Mouse (Mus musculus) adrenal gland, postnatal 36 days (tissue): Measurements from ENCODE around the gene Cxadr. TPM values are rescaled to one million over a fixed set of nuclear protein-coding genes. Genes with fewer than 3 reads are reported as not detected.

Experiments
- DNase-seq, 2 experiments: peaks; one replicate each; pipeline ENCODE4 v3.0.0; 2021; ENCODE audit warnings: mixed read lengths in 1 of 2
- total RNA-seq, 2 experiments: library from RNA; stranded (reverse); gene quantifications; 2 replicates each; pipeline ENCODE4 v1.2.3; 2021

Cxadr gene
- total RNA-seq, 2 experiments from 2014 or later: 6.7 to 32.1 TPM

DNA sequence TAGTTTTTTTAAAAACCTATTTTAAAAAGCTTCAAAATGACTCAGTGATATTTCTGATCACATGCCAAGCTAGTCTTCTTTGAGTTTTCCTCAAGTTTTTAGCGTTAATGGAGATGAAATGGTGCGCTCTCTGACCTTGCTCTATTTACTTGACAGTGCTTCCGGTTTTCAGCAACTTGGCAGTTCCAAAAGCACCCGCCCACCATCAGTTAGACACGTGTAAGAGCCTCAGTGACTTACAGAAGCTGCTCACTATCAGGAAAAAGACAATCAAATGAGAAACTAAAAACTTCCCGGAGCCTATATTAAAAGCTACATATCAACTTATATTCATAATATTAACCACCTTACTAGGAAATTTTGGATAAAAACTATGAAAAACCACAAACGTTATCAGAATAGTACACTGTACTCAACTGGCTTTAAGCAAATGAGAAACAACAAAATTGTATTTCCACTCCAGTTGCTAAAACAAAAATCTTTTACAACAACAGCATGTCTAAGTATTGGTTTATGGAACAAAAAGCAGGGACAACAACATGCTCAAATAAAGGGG lies 70.3 kb downstream of the Cxadr start:
- DNase-seq: peak; percentile 58 to 68

DNA sequence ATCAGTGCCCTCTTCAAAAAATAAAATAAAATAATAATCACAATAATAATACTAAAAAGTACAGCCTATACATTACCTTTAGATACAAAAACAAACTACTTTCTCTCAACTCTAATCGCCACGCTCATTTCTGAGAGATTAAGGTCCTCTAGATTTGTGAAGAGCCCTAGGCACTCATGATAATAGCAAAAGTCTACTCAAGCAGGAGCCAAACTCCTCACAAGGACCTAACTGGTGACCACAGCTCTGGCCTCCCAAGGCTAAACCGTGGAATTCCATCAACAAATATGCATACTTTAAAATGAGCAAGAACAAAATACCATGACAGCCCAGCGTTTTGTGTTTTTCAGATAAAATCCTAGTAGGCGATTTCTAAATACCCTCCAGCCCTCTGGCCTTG lies 71.5 kb downstream of the Cxadr start:
- DNase-seq: no peak

DNA sequence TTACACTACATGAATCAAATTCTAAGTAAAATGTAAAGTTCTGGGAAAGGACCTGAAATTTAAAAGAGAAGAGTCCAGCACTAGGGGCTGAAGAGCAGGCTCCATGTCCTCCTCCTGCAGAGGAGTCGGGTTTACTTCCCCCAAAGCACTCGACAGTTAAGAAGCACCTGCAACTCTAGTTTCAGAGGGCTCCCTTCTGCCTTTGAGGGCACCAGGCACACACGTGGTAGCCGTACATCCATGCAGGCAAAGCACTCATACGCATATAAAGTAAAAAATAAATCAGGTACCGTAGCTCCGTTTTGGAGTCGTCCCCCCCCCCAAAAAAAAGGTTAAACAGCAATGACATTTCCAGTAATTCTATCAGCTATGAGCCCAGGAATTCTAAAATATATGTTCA lies 72.5 kb downstream of the Cxadr start:
- DNase-seq: no peak

DNA sequence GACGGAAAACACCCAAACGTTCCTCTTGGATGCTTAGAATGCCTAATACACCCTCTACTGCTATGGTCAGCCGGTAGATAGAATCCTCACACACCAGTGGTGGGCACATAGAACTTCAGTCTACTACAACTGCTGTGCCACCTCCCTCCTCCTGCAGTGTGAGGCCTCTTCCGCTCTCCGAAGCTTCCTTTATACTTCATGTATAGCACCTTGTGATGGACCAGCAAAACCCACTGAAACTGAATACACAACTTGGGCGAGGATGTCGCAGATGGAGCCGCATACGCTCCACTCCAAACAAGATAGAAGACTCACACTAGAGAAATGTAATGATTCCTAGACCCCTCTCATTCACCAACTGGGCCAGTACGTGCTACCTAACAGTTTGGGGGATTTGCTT lies 73.9 kb downstream of the Cxadr start:
- peak in 1 of 2 experiments; percentile 4 for DNase-seq

DNA sequence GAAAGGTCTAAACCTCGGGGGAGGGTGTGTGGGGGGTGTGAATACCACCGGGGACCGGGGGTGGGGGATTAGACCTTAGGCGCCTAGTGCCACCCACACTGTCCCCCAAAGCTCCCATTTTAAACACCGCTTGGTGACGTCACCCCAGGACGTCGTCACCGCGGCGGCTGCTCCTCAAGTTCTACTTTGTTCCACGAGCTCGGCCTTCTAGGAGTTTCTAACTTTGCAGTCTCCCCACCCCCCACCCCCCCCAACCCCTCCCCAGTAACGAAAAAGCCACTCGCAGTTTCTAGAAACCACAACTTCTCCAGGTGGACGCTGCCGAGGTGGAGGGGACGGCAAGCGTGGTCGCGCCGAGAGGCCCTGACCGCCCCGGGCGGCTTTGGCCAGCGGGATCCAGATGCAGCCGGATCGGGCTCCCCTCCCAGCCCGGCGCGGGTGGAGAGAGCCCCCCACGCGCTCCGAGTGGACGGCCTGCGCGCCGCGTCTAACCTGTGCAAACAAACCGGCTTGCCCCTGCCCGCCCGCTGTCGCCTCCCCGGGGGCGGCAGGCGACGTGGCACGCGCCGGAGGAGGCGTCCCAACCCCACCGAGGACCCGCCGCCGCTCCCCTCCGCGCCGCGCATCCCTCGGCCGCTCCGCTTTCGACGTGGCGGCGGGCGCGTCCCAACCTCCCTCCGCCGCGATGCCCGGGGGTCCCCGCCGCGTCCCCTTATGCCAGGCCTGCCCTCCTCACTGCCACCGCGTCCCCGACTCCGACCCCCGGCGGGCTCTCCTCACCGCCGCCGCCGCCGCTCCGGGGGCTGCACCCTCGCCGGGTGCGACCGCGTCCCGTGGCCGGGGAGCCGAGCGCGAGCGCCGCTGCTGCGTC lies 74.8 kb downstream of the Cxadr start:
- peak; percentile 60 to 76 for DNase-seq

DNA sequence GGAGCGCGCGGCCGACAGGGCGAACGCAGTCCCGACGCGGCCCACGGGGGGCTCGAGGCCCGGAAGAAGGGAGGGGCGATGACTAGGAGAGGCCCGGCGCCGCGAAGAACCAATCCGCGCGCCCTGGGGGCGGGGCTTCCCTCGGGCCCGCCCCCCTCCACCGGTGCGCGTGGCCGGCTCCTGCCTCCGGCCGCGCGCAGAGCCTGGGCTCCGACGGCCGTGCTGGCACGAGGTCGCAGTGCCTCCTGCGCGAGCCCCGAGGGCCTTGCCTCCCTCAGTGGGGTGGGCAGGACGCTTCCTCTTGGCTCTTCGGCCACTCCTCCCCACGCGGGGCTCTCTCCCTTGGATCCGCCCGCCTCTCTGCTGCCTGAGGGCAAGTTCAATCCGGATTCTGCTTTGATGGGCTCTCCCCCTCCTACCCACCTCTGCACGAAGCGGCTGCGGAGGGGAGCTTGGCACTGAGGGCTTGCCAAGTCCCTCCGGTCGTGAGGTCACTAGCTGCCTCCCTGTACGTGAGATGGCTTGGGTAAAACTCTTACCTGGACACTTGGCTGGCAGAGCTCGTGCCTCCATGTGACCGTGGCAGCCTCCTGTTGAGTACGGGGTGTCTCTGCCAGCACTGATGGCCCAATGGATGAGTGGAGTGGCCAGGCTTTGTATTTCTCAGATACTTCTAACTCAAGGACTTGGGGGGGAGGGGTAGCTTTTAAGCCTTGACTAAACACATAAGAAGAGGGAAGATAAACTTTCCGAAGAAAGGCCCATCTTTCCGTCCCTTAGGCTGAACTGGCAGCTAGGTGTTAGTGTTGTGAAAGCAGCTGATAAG lies 75.7 kb downstream of the Cxadr start, which contains the start of gene Btg3:
Gene Btg3, minus strand, starts transcription at position 448 of the 826 bp plus-strand sequence.
- peak; percentile 92 to 95 for DNase-seq

DNA sequence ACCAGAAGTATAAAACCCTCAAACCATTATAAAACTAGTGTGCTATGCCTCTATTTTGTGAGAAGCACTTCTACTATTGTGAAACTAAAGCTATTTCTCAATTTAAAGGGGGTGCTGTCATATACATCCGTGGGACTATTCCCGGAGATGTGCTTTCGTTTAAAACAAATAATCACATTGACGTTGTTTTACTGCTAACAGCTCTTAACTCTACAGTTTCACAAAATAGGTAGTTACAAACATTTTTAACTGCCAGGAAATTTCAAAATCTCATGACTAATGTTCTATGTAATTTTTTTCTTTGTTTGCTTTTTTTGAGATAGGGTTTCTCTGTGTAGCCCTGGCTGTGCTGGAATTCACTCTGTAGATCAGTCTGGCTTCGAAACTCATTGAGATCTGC lies 77.2 kb downstream of the Cxadr start:
- DNase-seq: no peak

DNA sequence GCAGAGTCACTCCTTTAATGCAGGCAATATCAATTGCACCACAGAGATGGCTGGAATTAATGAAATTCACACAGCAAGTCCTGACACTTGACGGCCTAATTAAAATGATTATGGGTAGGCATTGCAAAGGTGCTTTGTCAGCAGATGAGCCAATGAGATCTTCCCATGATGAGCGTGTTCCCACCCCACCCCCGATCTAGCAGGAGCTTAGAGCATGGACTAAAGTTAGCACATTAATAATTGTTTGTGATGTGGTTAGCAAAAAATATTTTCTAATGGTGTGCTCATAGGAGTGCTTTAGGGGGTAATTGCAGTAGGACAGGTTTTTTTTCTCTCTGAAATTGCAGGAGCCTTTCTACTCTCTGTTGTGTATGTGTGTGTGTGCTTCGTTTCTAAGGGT lies 87.8 kb downstream of the Cxadr start:
- DNase-seq: no peak

DNA sequence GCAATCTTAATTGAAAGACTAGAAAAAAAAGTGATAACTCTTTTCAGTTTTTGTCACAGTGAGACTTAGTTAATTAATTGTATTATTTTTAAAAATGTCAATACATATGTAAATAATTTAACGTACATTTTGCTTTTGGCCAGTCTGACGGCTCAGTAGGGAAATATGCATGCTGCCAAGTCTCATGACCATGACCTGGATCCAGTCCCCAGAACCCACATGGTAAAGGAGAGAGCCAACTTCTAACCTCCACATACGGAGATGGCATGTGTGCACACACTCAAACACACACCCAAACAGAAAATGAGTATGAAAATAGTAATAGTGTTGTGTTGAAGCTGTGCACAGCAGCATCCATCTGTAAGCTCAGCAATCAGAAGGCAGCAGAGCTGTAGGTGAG lies 88.7 kb downstream of the Cxadr start:
- DNase-seq: peak in 1 of 2 experiments; percentile 18

DNA sequence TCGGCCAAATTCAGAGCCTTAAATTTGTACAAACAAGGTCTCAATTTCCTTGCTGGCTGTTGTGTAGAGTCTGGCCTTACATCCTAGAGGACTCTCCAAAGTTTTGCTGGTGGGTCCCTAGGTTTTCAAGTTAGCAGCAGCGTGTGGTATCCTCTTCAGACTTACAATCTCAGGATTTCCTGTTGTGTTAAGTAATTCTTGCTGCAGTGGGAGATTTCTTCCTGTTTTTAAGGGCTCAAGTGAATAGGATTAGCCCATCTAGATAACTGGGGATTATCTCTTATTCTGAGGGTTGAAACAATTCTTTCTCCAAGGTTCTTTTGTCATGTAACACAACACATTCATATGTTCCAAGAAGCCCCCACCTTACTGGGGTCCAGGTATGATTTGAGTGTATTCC lies 90.1 kb downstream of the Cxadr start:
- DNase-seq: no peak

DNA sequence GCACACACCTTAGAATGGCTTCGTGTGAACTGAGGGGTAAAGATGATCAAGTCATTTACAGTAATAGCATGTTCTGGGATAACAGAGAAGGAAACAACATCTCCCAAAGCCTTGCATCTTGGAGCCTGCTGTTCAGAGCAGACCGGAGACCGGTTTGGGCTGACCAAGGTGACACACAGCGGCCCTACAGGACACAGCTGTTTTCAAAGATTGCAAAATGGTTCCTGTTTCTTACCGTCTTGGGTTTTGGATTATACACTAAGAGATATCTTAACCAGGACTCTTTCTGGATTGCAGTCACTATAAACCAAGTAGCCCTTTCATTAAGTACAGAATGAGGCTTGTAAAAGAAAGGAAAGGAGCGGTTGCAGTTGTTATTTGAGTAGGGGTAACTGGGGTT lies 97.4 kb downstream of the Cxadr start:
- no peak for DNase-seq

DNA sequence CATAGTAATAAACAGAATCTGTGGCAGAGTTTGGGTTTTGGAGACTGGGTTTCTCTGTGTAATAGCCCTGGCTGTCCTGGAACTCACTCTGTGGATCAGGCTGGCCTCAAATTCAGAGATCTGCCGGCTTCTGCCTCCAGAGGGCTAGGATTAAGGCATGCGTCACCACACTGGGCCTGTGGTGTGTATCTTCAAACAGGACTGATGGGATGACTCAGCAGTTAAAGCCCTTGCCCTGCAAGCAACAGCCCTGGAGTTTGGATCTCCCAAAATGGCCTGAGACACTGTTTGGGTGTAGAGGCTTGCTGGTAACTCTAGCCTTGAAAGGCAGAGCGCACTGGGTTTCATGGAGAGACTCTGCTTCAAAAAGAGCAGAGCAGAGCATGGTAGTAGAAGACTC lies 98.1 kb downstream of the Cxadr start:
- DNase-seq: no peak

DNA sequence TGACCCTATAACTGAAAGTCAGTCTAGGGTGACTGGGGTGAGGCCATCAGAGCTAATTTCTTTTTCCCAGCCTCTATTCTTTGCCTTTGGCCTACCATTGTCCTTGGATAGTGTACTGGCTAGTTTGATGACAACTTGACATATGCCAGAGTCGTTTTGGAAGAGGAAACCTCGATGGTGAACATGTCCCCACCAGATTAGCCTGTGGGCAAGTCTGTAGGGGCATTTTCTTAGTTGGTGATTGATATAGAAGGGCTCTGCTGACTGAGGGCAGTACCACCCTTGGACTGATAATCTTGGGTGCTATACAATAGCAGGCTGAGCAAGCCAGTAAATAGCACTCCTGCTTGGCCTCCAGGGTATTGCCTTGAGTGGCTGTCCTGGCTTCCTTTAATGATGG lies 101.0 kb downstream of the Cxadr start:
- DNase-seq: no peak

DNA sequence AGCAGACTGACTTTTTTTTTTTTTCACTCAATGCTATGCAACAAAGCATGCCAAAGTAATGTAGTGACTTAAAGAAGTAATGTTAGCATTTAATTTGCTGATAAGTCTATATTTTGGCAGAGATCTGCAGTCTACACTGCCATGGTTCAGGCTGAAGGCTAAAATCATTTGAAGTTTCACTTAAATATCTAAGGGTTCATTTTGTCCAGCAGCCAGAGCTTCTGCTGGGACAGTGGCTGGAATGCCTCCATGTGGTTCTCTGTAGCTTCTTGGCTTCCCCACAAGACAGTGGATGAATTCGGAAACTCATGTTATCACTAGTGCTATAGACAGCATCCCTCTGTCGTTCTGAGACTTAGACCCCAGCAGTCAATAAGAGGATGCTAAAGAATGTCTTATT lies 105.4 kb downstream of the Cxadr start:
- no peak for DNase-seq

DNA sequence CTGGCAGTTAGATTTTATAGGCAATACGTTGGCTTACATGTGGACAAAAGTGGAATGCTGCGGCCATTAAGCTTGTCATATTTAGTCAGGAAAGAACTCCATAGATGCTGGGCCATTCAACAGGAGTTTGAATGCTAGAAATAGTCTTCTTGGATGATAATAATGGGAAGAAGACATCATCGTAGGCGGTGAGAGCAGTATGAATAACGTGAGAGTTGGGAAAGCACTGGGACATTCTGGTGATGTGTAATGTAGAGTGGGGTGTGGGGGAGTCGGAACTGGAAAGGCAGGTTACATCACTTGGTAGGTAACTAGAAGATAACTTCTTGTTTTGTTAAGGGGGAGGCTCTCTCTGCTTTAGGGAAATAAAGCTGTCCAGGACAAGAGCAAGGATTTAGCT lies 106.6 kb downstream of the Cxadr start:
- DNase-seq: no peak

Other genes starting within 250 kb of the Cxadr start
- 10 to 100 TPM; 40.5 to 41.1 TPM for gene Btg3, start 75.7 kb downstream of the Cxadr start, total RNA-seq